Mouse (Mus musculus): ENCODE data around the gene Ttc28. TPM values are rescaled to one million over a fixed set of nuclear protein-coding genes. Genes with fewer than 3 reads are reported as not detected.

Gene Ttc28
- polyA plus RNA-seq, 1 experiment from 2014 or later: 2.9 TPM

- no peak overlapping the region for H3K4me2 ChIP-seq (replicated peaks; ENCODE audit: low read depth)
- no peaks in the 10 kb centered on the region for H3K27me3 ChIP-seq (replicated peaks; ENCODE audit: control insufficient read depth, insufficient read depth, low read length)
- H3K9ac ChIP-seq (ENCODE audit: low read depth, low read length): no peak overlapping the region
- H3K36me3 ChIP-seq (ENCODE audit: control insufficient read depth, insufficient read depth): no peaks in the 10 kb centered on the region
- H3K4me3 ChIP-seq (ENCODE audit: low read depth, low read length): no peak overlapping the region
- ATAC-seq: no peak
- H3K4me1 ChIP-seq (replicated peaks; ENCODE audit: control insufficient read depth, insufficient read depth, low read length): no peaks in the 10 kb centered on the region
- WGBS: 28% methylated on average over 1 of the region's 1 CpGs
- H3K27ac ChIP-seq (ENCODE audit: low read depth, low read length): no peak overlapping the region
- no peak for TF ChIP-seq CTCF (IDR thresholded peaks at IDR 0.05; ENCODE audit: low read depth)
- no peaks in the 10 kb centered on the region for H3K9me3 ChIP-seq (ENCODE audit: control insufficient read depth)
Observed at GRCm38 (mm10) chr5:111022940-111023339, 143.3 kb downstream of the Ttc28 start.

GRCm38 (mm10) chr5:111024621-111025020 is 145.0 kb downstream of the Ttc28 start:
- Histone ChIP-seq H3K4me3 (ENCODE audit: low read depth, low read length) (no peak overlapping the region), H3K9me3 (ENCODE audit: control insufficient read depth) (no peaks in the 10 kb centered on the region), H3K9ac (ENCODE audit: low read depth, low read length) (no peak overlapping the region), H3K4me2 (replicated peaks; ENCODE audit: low read depth) (no peak overlapping the region), H3K27me3 (replicated peaks; ENCODE audit: control insufficient read depth, insufficient read depth, low read length) (no peaks in the 10 kb centered on the region), H3K27ac (ENCODE audit: low read depth, low read length) (no peak overlapping the region), H3K4me1 (replicated peaks; ENCODE audit: control insufficient read depth, insufficient read depth, low read length) (no peaks in the 10 kb centered on the region), H3K36me3 (ENCODE audit: control insufficient read depth, insufficient read depth) (no peaks in the 10 kb centered on the region)
- no peak for ATAC-seq
- no peak for TF ChIP-seq CTCF (IDR thresholded peaks at IDR 0.05; ENCODE audit: low read depth)
- 89% methylated on average over 13 of the region's 13 CpGs for WGBS

GRCm38 (mm10) chr5:111025476-111025875 is 145.9 kb downstream of the Ttc28 start:
- Histone ChIP-seq H3K4me2 (replicated peaks; ENCODE audit: low read depth) (no peak overlapping the region), H3K4me3 (ENCODE audit: low read depth, low read length) (no peak overlapping the region), H3K9ac (ENCODE audit: low read depth, low read length) (no peak overlapping the region), H3K9me3 (ENCODE audit: control insufficient read depth) (no peaks in the 10 kb centered on the region), H3K27ac (ENCODE audit: low read depth, low read length) (no peak overlapping the region), H3K27me3 (replicated peaks; ENCODE audit: control insufficient read depth, insufficient read depth, low read length) (no peaks in the 10 kb centered on the region), H3K4me1 (replicated peaks; ENCODE audit: control insufficient read depth, insufficient read depth, low read length) (no peaks in the 10 kb centered on the region), H3K36me3 (ENCODE audit: control insufficient read depth, insufficient read depth) (no peaks in the 10 kb centered on the region)
- TF ChIP-seq CTCF (IDR thresholded peaks at IDR 0.05; ENCODE audit: low read depth): no peak
- no peak for ATAC-seq
- 37% methylated on average over 14 of the region's 14 CpGs for WGBS

GRCm38 (mm10) chr5:111026209-111026608 is 146.6 kb downstream of the Ttc28 start:
- no peak for ATAC-seq
- H3K4me1 ChIP-seq (replicated peaks; ENCODE audit: control insufficient read depth, insufficient read depth, low read length): no peaks in the 10 kb centered on the region
- H3K27me3 ChIP-seq (replicated peaks; ENCODE audit: control insufficient read depth, insufficient read depth, low read length): no peaks in the 10 kb centered on the region
- no peak overlapping the region for H3K4me3 ChIP-seq (ENCODE audit: low read depth, low read length)
- H3K9me3 ChIP-seq (ENCODE audit: control insufficient read depth): no peaks in the 10 kb centered on the region
- 59% methylated on average over 8 of the region's 8 CpGs for WGBS
- 0 out of 2 replicates have a peak, but pooled peaks have one; percentile 11 for TF ChIP-seq CTCF (IDR thresholded peaks at IDR 0.05; ENCODE audit: low read depth)
- H3K4me2 ChIP-seq (replicated peaks; ENCODE audit: low read depth): no peak overlapping the region
- no peak overlapping the region for H3K27ac ChIP-seq (ENCODE audit: low read depth, low read length)
- no peak overlapping the region for H3K9ac ChIP-seq (ENCODE audit: low read depth, low read length)
- H3K36me3 ChIP-seq (ENCODE audit: control insufficient read depth, insufficient read depth): no peaks in the 10 kb centered on the region

GRCm38 (mm10) chr5:111028340-111028739 is 148.7 kb downstream of the Ttc28 start:
- Histone ChIP-seq H3K4me1 (replicated peaks; ENCODE audit: control insufficient read depth, insufficient read depth, low read length) (no peaks in the 10 kb centered on the region), H3K9ac (ENCODE audit: low read depth, low read length) (no peak overlapping the region), H3K27ac (ENCODE audit: low read depth, low read length) (no peak overlapping the region), H3K9me3 (ENCODE audit: control insufficient read depth) (no peaks in the 10 kb centered on the region), H3K4me3 (ENCODE audit: low read depth, low read length) (no peak overlapping the region), H3K27me3 (replicated peaks; ENCODE audit: control insufficient read depth, insufficient read depth, low read length) (no peaks in the 10 kb centered on the region), H3K36me3 (ENCODE audit: control insufficient read depth, insufficient read depth) (no peaks in the 10 kb centered on the region), H3K4me2 (replicated peaks; ENCODE audit: low read depth) (no peak overlapping the region)
- TF ChIP-seq CTCF (IDR thresholded peaks at IDR 0.05; ENCODE audit: low read depth): no peak
- 60% methylated on average over 4 of the region's 4 CpGs for WGBS
- no peak for ATAC-seq

GRCm38 (mm10) chr5:111028952-111029351 is 149.3 kb downstream of the Ttc28 start:
- ATAC-seq: no peak
- H3K27ac ChIP-seq (ENCODE audit: low read depth, low read length): no peak overlapping the region
- H3K4me3 ChIP-seq (ENCODE audit: low read depth, low read length): no peak overlapping the region
- H3K4me1 ChIP-seq (replicated peaks; ENCODE audit: control insufficient read depth, insufficient read depth, low read length): no peaks in the 10 kb centered on the region
- H3K36me3 ChIP-seq (ENCODE audit: control insufficient read depth, insufficient read depth): no peaks in the 10 kb centered on the region
- no peaks in the 10 kb centered on the region for H3K9me3 ChIP-seq (ENCODE audit: control insufficient read depth)
- no peak overlapping the region for H3K9ac ChIP-seq (ENCODE audit: low read depth, low read length)
- H3K4me2 ChIP-seq (replicated peaks; ENCODE audit: low read depth): no peak overlapping the region
- 69% methylated on average over 9 of the region's 9 CpGs for WGBS
- H3K27me3 ChIP-seq (replicated peaks; ENCODE audit: control insufficient read depth, insufficient read depth, low read length): no peaks in the 10 kb centered on the region
- no peak for TF ChIP-seq CTCF (IDR thresholded peaks at IDR 0.05; ENCODE audit: low read depth)

Measured in intestine, postnatal 0 days (tissue).